Mouse (Mus musculus) thymus, postnatal 10 days (tissue): ENCODE measurements around the gene Tmem121b.

Source experiments
- DNase-seq, 2 experiments: peaks; one replicate each; pipeline ENCODE4 v3.0.0; 2021; ENCODE audit warnings: low spot score in 2 of 2

Tmem121b gene

DNA sequence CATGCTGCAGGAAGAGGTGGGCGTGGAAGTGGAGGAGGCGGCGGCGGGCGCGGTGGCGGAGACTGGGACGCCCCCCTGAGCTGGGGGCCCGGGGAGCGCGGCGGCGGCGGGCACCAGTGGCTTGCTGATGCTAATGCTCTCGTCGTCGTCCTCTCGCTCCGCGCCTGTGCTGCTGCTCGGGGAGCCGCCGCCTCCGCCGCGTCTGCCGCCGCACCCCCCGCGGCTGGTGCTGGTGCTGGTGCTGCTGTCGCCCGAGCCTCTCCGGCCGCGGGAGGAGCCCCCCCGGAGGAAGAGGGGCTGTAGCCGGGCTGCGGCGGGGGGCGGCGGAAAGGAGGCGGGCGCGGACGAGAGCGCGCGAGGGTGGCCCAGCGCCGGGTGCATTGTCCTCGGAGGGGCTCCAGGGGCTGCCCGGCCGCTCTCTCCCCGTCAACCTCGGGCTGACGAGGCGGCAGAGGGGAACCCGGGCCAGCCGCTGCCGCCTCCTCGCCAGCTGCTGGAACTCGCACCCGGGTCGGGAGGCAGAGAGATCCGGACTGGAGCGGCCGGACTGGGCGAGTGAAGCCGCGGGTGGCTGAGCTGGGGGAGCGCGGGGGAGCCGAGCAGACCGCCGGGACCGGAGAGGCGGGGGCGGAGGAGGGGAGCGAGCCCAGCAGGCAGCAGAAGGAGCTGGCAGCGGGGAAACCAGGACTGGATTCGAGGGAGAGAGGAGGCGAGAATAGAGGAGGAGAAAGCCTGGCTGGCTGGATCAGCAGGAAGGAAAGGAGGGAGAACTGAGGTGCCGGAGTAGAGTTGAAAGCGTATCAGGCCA, at the start of gene Tmem121b:
Tmem121b (minus strand) TSS at position 434 of the 808 bp plus-strand sequence.
- peak in 1 of 2 experiments; percentile 30 for DNase-seq

- DNase-seq, result no peak
Measured at GRCm38 (mm10) chr6:120542061-120542460, 48.5 kb upstream of the Tmem121b start.

GRCm38 (mm10) chr6:120541386-120541785, 47.8 kb upstream of the Tmem121b start:
- DNase-seq, result no peak

DNA sequence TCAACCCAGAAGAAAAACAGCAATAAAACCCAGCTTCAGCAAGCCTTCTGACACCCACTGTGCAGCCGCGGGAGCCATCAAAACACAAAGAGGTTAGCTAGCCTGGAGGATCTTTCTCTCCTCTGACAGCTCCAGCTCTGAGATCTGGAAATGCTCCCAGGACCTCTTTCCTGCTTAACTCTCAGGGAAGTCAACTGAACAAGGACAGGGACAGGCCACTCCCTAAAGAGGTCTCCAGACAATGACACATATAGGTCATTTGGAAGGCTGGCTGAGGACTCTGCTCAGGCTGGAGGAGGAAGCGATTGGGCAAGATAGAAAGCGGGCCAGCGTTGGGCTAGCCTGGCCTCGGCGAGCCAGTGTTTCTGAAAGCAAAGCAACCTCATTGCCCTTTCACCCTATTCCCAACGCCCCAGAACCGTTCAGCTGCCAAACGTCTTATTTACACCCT, 46.2 kb upstream of the Tmem121b start:
- no peak for DNase-seq

GRCm38 (mm10) chr6:120539132-120539759, 45.6 kb upstream of the Tmem121b start:
- DNase-seq, result peak; percentile 46 to 71

GRCm38 (mm10) chr6:120536337-120536736, 42.7 kb upstream of the Tmem121b start:
- no peak for DNase-seq

DNA sequence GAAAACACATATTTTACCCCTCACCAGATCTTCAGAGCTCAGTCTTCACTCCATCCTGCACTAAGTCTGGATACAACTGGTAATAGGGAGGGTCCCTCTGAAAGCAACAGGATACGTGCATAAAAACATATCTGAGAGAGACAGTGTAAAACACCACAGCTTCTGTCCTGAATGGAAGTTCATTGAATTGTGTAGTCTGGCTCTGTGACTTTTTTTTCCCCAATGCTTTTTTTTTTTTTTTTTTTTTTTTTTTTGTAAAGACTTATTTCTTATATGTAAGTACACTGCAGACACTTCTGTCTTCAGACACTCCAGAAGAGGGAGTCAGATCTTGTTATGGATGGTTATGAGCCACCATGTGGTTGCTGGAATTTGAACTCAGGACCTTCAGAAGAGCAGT, 39.0 kb upstream of the Tmem121b start:
- DNase-seq, result no peak

- peak; percentile 91 to 96 for DNase-seq
Measured at GRCm38 (mm10) chr6:120531020-120531965, 37.7 kb upstream of the Tmem121b start, which contains the start of gene Hdhd5. TSS of gene Hdhd5 (minus strand) at chr6:120531319.

- peak; percentile 21 to 43 for DNase-seq
Measured at GRCm38 (mm10) chr6:120529123-120529522, 35.5 kb upstream of the Tmem121b start.

DNA sequence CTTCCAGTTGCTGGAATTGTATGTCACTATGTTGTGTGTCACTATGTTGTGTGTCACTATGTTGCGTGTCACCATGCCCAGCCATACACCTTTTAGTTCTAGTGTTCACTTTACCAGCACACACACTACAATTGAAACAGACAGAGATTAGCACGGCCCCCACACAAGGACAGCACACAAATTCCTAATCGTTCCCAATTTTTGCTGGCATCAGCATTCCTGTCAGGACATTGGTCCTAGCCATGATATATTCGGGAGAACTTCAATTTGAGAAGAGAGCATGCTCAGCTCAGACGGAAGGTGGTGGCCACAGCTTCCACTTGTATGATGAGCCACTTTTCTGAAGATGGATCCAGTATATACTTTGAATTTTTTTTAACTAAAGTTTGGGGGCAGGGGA, 31.2 kb upstream of the Tmem121b start:
- no peak for DNase-seq

GRCm38 (mm10) chr6:120519647-120520046, 26.0 kb upstream of the Tmem121b start:
- DNase-seq, result no peak

- no peak for DNase-seq
Measured at GRCm38 (mm10) chr6:120517311-120517710, 23.7 kb upstream of the Tmem121b start.

- no peak for DNase-seq
Measured at GRCm38 (mm10) chr6:120516879-120517278, 23.3 kb upstream of the Tmem121b start.

GRCm38 (mm10) chr6:120516422-120516821, 22.8 kb upstream of the Tmem121b start:
- no peak for DNase-seq

GRCm38 (mm10) chr6:120511212-120511611, 17.6 kb upstream of the Tmem121b start:
- DNase-seq, result no peak

- DNase-seq, result no peak
Measured at GRCm38 (mm10) chr6:120510425-120510824, 16.8 kb upstream of the Tmem121b start.

DNA sequence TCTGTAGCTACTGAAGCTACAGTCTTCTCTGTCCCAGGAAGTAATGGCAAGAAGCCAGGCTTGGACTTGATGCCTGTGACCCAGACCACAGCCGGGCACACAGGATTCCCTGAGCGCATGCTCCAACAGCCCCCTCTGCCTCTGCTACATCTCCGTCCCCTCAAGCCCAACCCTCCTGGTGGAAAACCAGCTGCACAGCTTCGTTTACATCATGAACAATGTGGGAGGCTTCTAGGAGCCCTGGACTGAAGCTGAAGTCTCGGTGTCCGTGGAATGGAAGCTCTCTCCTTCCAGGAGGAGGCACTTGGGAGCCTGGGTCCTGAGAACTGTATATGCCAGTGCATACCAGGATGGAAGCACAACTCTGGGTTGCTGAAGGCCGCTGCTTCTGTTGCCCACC, 16.4 kb upstream of the Tmem121b start:
- DNase-seq, result no peak

DNA sequence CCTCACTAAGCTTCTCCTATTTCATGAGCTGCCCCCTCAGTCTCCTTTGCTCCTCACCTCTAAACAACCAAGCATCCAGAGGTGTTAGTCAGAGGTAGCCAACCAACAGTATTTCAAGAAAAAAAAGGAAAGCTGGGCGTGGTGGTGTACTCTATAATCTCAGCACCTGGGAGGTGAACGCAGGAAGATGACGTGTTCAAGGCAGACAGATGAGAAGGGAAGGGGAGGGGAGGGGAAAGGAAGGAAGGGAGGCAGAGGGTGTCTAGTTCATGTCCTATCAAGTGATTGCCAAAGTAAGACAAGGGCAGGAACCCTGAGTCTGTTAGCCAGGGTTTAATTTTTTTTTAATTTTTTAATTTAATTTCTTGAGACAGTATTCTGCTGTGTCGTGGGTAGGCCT, 15.0 kb upstream of the Tmem121b start:
- DNase-seq, result no peak

GRCm38 (mm10) chr6:120505531-120505930, 11.9 kb upstream of the Tmem121b start:
- no peak for DNase-seq

GRCm38 (mm10) chr6:120504051-120504450, 10.4 kb upstream of the Tmem121b start:
- no peak for DNase-seq

GRCm38 (mm10) chr6:120496544-120496943, 2.9 kb upstream of the Tmem121b start:
- DNase-seq, result no peak
